Mouse (Mus musculus): ENCODE results near the gene Zfp830. TPM values are rescaled to one million over a fixed set of nuclear protein-coding genes. Genes with fewer than 3 reads are reported as not detected.
A peak's percentile ranks its signal among the peaks of the same experiment; 100 is the strongest.

Zfp830 gene
- 22.3 and 25.1 TPM in 2 replicates for total RNA-seq (2014; fragmentation: Nextera tagmentation)
- total RNA-seq (2017): 43.6 and 49.1 TPM in 2 replicates
- polyA plus RNA-seq (2012): 21.2 and 22.2 TPM in 2 replicates

DNA sequence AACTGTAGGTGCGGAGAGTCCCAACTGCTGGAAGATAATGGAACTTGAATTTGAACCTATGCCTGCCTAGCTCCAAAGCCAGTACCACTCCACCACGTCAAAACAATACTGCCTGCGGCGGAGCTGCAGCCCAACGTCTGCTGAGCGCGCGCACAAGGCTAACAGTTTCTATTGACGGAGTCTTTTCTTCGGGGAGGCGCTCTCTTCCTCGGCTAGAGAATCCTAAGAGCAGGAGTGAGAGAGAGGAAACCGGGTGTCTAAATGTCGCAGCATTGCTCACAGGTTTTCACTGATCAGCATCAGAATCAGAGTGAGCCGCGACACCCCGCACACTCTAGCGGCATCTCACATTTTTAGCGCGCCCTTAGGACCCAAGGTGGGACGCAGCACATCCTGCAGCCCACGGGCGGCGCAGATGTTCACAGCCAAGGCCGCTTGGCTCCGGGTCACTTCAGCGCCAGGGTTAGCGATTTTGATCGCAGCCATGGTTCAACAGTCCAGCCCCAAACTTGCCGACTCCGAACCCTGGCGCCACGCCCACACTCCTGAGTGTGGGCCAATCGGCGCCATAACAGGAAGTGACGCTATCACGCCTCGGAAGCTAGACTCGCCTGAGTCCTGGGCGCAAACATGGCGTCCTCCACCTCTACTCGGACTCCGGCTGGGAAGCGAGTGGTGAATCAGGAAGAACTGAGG lies at the start of gene Zfp830, which contains the start of gene Cct6b:
Zfp830 (plus strand) TSS at position 604 of the 696 bp plus-strand sequence.
Cct6b (minus strand) TSS at position 580 of the 696 bp plus-strand sequence.
- H3K27me3 ChIP-seq (ENCODE audit: insufficient read depth, low read length): no peaks in the 10 kb centered on the region
- ATAC-seq (ENCODE audit: extremely low read depth, insufficient number of reproducible peaks, low FRiP score, poor library complexity, severe bottlenecking): peak; percentile 98
- peaks cover 27% of the 10 kb centered on the region for H3K36me3 ChIP-seq (replicated peaks)
- 0 out of 2 replicates have a peak, but pooled peaks cover 3% of the 10 kb centered on the region for H3K9me3 ChIP-seq (replicated peaks)
- H3K4me1 ChIP-seq (ENCODE audit: insufficient read depth, low read depth, low read length): peaks cover 27% of the 10 kb centered on the region
- TF ChIP-seq CTCF (IDR thresholded peaks at IDR 0.05; ENCODE audit: low read depth, low read length): no peak
- no peak for TF ChIP-seq GATA2 (IDR thresholded peaks at IDR 0.05; ENCODE audit: borderline replicate concordance, low read depth, low read length)
- no peak for TF ChIP-seq TAL1 (conservative IDR thresholded peaks at IDR 0.05; ENCODE audit: low read depth, low read length)
- TF ChIP-seq GATA1 (IDR thresholded peaks at IDR 0.05; ENCODE audit: borderline replicate concordance, low read length): no peak
- TF ChIP-seq POLR2AphosphoS5 (IDR thresholded peaks at IDR 0.05; ENCODE audit: insufficient replicate concordance, low read depth, low read length): no peak
- DNase-seq (ENCODE audit: low spot score): peak; percentile 88
- H3K4me3 ChIP-seq (ENCODE audit: low read depth, low read length): peak within 1 kb of the TSS; percentile 83

DNA sequence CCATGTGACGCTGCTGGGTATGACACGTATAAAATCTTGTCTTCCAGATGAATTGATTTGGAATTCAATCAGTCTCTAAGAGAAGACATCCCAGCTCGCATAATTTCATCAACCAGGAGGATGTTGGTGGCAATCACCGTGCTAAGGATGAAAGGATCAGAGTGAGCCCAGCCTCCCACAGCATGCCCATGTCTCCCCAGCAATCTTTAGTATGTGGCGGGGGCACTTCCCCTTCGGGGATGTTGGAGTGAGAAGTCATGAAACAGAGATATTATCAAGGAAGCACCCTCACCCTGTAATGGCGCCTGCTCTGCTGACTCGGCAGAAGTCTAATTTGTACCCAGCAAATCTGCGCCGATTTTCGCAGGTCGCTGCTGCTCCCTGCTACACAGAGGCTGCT lies 44.9 kb upstream of the Zfp830 start:
- ATAC-seq (ENCODE audit: extremely low read depth, insufficient number of reproducible peaks, low FRiP score, poor library complexity, severe bottlenecking): no peak
- Histone ChIP-seq H3K9me3 (replicated peaks) (no peaks in the 10 kb centered on the region), H3K4me3 (ENCODE audit: low read depth, low read length) (no peak overlapping the region), H3K36me3 (replicated peaks) (no peaks in the 10 kb centered on the region), H3K4me1 (ENCODE audit: insufficient read depth, low read depth, low read length) (no peaks in the 10 kb centered on the region), H3K27me3 (ENCODE audit: insufficient read depth, low read length) (no peaks in the 10 kb centered on the region)
- TF ChIP-seq TAL1 (conservative IDR thresholded peaks at IDR 0.05; ENCODE audit: low read depth, low read length) (no peak), GATA1 (IDR thresholded peaks at IDR 0.05; ENCODE audit: borderline replicate concordance, low read length) (no peak), POLR2AphosphoS5 (IDR thresholded peaks at IDR 0.05; ENCODE audit: insufficient replicate concordance, low read depth, low read length) (no peak), GATA2 (IDR thresholded peaks at IDR 0.05; ENCODE audit: borderline replicate concordance, low read depth, low read length) (no peak), CTCF (IDR thresholded peaks at IDR 0.05; ENCODE audit: low read depth, low read length) (no peak)
- no peak for DNase-seq (ENCODE audit: low spot score)

DNA sequence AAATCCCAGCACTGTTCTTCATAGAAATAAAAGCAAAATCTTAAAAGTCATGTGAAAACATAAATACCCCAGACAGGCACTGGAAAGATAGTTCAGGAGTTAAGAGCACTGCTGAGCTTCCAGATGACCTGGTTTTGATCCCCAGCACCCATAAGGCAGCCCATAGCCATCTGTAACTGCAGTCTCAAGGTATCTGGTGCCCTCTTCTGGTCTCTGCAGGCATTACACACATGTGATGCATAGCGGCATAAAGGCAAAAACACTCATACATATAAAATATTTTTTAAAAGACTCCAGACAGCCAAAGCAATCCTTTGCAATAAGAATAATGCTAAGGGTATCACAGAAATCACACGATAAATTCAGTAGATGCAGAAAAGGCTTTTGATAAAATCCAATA lies 37.3 kb upstream of the Zfp830 start:
- no peak for ATAC-seq (ENCODE audit: extremely low read depth, insufficient number of reproducible peaks, low FRiP score, poor library complexity, severe bottlenecking)
- H3K4me3 ChIP-seq (ENCODE audit: low read depth, low read length): no peak overlapping the region
- H3K27me3 ChIP-seq (ENCODE audit: insufficient read depth, low read length): no peaks in the 10 kb centered on the region; the same call in 1 of the 2 replicates
- no peaks in the 10 kb centered on the region for H3K4me1 ChIP-seq (ENCODE audit: insufficient read depth, low read depth, low read length)
- DNase-seq (ENCODE audit: low spot score): no peak
- H3K9me3 ChIP-seq (replicated peaks): no peaks in the 10 kb centered on the region; the same call in 1 of the 2 replicates
- TF ChIP-seq GATA2 (IDR thresholded peaks at IDR 0.05; ENCODE audit: borderline replicate concordance, low read depth, low read length) (no peak), TAL1 (conservative IDR thresholded peaks at IDR 0.05; ENCODE audit: low read depth, low read length) (no peak), GATA1 (IDR thresholded peaks at IDR 0.05; ENCODE audit: borderline replicate concordance, low read length) (no peak), POLR2AphosphoS5 (IDR thresholded peaks at IDR 0.05; ENCODE audit: insufficient replicate concordance, low read depth, low read length) (no peak)
- no peaks in the 10 kb centered on the region for H3K36me3 ChIP-seq (replicated peaks)

DNA sequence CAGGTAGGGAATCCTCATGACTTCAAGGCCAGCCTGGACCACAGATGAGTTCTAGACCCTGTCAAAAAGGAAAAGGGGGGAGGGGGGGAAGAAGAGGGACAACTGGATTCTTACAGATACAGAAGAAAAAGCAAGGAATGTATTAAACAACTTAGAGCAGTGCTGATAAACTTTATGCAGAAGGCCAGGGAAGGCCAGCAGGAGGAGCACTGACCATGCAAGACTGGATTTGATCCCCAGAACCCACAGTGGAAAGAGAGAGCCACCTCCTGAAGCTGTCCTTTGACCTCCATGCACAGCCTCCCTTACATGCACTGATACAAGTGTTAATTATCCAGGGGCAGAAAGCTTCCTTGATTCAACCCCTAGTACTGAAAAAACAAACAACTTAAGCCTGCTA lies 29.9 kb upstream of the Zfp830 start:
- DNase-seq (ENCODE audit: low spot score) (no peak), ATAC-seq (ENCODE audit: extremely low read depth, insufficient number of reproducible peaks, low FRiP score, poor library complexity, severe bottlenecking) (no peak)
- Histone ChIP-seq H3K9me3 (replicated peaks) (no peaks in the 10 kb centered on the region), H3K4me1 (ENCODE audit: insufficient read depth, low read depth, low read length) (no peaks in the 10 kb centered on the region), H3K4me3 (ENCODE audit: low read depth, low read length) (no peak overlapping the region), H3K27me3 (ENCODE audit: insufficient read depth, low read length) (peaks cover 3% of the 10 kb centered on the region; the same call in 1 of the 2 replicates), H3K36me3 (replicated peaks) (no peaks in the 10 kb centered on the region)
- no peak for TF ChIP-seq GATA1 (IDR thresholded peaks at IDR 0.05; ENCODE audit: borderline replicate concordance, low read length)
- TF ChIP-seq TAL1 (conservative IDR thresholded peaks at IDR 0.05; ENCODE audit: low read depth, low read length): no peak
- TF ChIP-seq CTCF (IDR thresholded peaks at IDR 0.05; ENCODE audit: low read depth, low read length): no peak
- no peak for TF ChIP-seq POLR2AphosphoS5 (IDR thresholded peaks at IDR 0.05; ENCODE audit: insufficient replicate concordance, low read depth, low read length)
- no peak for TF ChIP-seq GATA2 (IDR thresholded peaks at IDR 0.05; ENCODE audit: borderline replicate concordance, low read depth, low read length)

DNA sequence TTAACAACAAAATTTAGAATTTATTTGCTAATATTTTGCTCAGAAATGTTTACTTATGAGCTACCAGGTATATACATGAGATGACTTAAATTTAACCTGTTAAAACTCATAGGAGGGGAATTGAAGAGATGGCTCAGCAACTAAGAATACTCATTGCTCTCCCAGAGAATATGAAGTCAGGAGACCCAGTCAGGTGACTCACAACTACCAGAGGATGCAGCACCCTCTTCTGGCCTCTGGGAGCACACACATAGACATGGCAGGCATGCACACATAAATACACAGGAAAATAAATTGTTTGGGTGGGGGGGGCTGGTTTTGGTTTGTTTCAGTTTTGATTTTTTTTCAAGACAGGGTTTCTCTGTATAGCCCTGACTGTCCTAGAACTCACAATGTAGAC lies 25.1 kb upstream of the Zfp830 start:
- ATAC-seq (ENCODE audit: extremely low read depth, insufficient number of reproducible peaks, low FRiP score, poor library complexity, severe bottlenecking) (no peak), DNase-seq (ENCODE audit: low spot score) (no peak)
- H3K27me3 ChIP-seq (ENCODE audit: insufficient read depth, low read length): peaks cover 14% of the 10 kb centered on the region
- H3K4me1 ChIP-seq (ENCODE audit: insufficient read depth, low read depth, low read length): no peaks in the 10 kb centered on the region
- TF ChIP-seq CTCF (IDR thresholded peaks at IDR 0.05; ENCODE audit: low read depth, low read length): no peak
- TF ChIP-seq GATA1 (IDR thresholded peaks at IDR 0.05; ENCODE audit: borderline replicate concordance, low read length): no peak
- no peak for TF ChIP-seq GATA2 (IDR thresholded peaks at IDR 0.05; ENCODE audit: borderline replicate concordance, low read depth, low read length)
- no peak for TF ChIP-seq POLR2AphosphoS5 (IDR thresholded peaks at IDR 0.05; ENCODE audit: insufficient replicate concordance, low read depth, low read length)
- H3K36me3 ChIP-seq (replicated peaks): no peaks in the 10 kb centered on the region
- H3K4me3 ChIP-seq (ENCODE audit: low read depth, low read length): no peak overlapping the region
- H3K9me3 ChIP-seq (replicated peaks): no peaks in the 10 kb centered on the region

DNA sequence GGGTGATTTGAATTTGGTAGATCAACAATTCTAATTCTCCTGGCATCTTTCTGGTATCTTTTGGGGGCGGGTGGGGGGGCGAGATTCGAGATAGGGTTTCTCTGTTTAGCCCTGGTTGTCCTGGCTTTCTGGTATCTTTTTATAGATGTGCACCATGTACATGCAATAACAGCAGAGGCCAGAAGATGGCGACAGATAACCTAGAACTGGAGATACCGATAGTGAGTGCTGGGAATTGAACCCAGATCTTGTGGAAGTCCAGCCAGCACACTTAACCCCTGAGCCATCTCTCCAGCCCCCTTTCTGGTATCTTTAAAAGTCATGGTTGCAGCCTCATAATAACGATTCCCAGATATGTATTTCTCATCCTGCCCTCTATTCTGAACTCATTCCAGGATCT lies 18.0 kb upstream of the Zfp830 start:
- Histone ChIP-seq H3K9me3 (replicated peaks) (no peaks in the 10 kb centered on the region), H3K36me3 (replicated peaks) (no peaks in the 10 kb centered on the region), H3K4me1 (ENCODE audit: insufficient read depth, low read depth, low read length) (peaks cover 24% of the 10 kb centered on the region), H3K27me3 (ENCODE audit: insufficient read depth, low read length) (peaks cover 18% of the 10 kb centered on the region), H3K4me3 (ENCODE audit: low read depth, low read length) (no peak overlapping the region)
- DNase-seq (ENCODE audit: low spot score): no peak
- peak; percentile 57; the same call in 1 of the 2 replicates for TF ChIP-seq CTCF (IDR thresholded peaks at IDR 0.05; ENCODE audit: low read depth, low read length)
- no peak for TF ChIP-seq POLR2AphosphoS5 (IDR thresholded peaks at IDR 0.05; ENCODE audit: insufficient replicate concordance, low read depth, low read length)
- ATAC-seq (ENCODE audit: extremely low read depth, insufficient number of reproducible peaks, low FRiP score, poor library complexity, severe bottlenecking): no peak

Measured in G1E (cell line).